Mouse (Mus musculus) liver, adult 2 months (tissue): ENCODE data around the gene Tnfaip3. TPM values are rescaled to one million over a fixed set of nuclear protein-coding genes. Genes with fewer than 3 reads are reported as not detected.

Experiments used
- DNase-seq: peaks from one replicate; pipeline ENCODE4 v3.0.0-alpha.2; 2011; ENCODE audit warnings: low read depth, low spot score; ENCODE audit errors: extremely low read depth
- H3K27ac ChIP-seq: fragments of 200-500 bp; replicated peaks from 2 replicates; pipeline ENCODE4 v1.5.1; 2012; ENCODE audit warnings: low read depth, mild to moderate bottlenecking, control low read depth, inconsistent platforms, low read length; ENCODE audit not compliant: insufficient read depth
- H3K27me3 ChIP-seq: fragments of 200-500 bp; 2 replicates; pipeline ENCODE4 v1.6.1; 2012; ENCODE audit warnings: mild to moderate bottlenecking, moderate library complexity, low read length, inconsistent platforms; ENCODE audit not compliant: control insufficient read depth, insufficient read depth
- H3K36me3 ChIP-seq: fragments of 200-500 bp; 2 replicates; pipeline ENCODE4 v1.6.1; 2012; ENCODE audit warnings: low read length, inconsistent platforms; ENCODE audit not compliant: control insufficient read depth, insufficient read depth
- H3K4me1 ChIP-seq: fragments of 200-500 bp; 2 replicates; pipeline ENCODE4 v1.6.1; 2011; ENCODE audit warnings: low read length; ENCODE audit not compliant: control insufficient read depth, insufficient read depth
- H3K4me3 ChIP-seq: fragments of 200-500 bp; 2 replicates; pipeline ENCODE4 v1.5.1; 2011; ENCODE audit warnings: low read depth, mild to moderate bottlenecking, control low read depth, low read length, moderate library complexity; ENCODE audit not compliant: insufficient read depth
- H3K79me2 ChIP-seq: fragments of 200-500 bp; 2 replicates; pipeline ENCODE4 v1.6.1; 2012; ENCODE audit warnings: inconsistent platforms, mild to moderate bottlenecking, low read length, moderate library complexity; ENCODE audit not compliant: control insufficient read depth, insufficient read depth
- H3K9ac ChIP-seq: fragments of 200-500 bp; 2 replicates; pipeline ENCODE4 v1.6.1; 2012; ENCODE audit warnings: low read depth, mild to moderate bottlenecking, control low read depth, inconsistent platforms, low read length
- CTCF ChIP-seq: fragments of 200-500 bp; IDR thresholded peaks from 2 replicates; pipeline ENCODE4 v1.5.1; 2011; ENCODE audit warnings: low read depth, low read length, control low read depth
- POLR2A ChIP-seq: fragments of 200-500 bp; IDR thresholded peaks from 2 replicates; pipeline ENCODE4 v1.6.1; 2011; ENCODE audit warnings: low read length, control low read depth; ENCODE audit not compliant: insufficient read depth; ENCODE audit errors: extremely low read depth
- WGBS: fragments of 180-500 bp; shearing (Covaris S2); methylation state at CpG from one replicate; pipeline ENCODE4 v1.1.7; 2018; 5-methylcytosine and 5-hydroxymethylcytosine counted together
- polyA plus RNA-seq: library from polyadenylated mRNA; depleted of rRNA; stranded (reverse); fragments of >200 nt; gene quantifications from 2 replicates; pipeline ENCODE4 v1.2.3, GENCODE M21; 2012
- total RNA-seq: library from RNA; depleted of rRNA; stranded (reverse); fragments of >200 nt; gene quantifications from 2 replicates; pipeline ENCODE4 v1.2.3, GENCODE M21; 2014

The Tnfaip3 gene
- total and polyA plus RNA-seq, 2 experiments, result 0.59 to 2.5 TPM

DNA sequence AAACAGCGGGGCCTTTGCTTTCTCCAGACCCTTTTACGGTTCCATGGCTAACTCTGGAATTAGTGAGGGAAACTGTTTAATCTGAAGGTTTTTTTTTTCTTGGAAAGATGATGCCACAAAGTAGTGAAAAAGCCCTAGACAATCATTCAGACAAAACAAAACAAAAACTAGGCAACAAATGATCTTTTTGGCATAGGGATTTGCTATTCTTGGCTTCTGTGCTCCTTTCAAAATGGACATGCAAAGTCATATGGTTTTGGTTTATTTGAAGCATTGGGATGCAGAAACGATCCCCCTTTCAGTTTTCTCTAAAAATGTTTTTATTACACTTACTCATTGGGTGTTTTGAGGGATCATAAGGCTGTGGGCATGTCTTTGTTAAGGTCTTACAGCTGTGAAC lies 41.0 kb downstream of the Tnfaip3 start:
- H3K27me3 ChIP-seq, result no peaks in the 10 kb centered on the region
- H3K27ac ChIP-seq, result no peak overlapping the region
- no peaks in the 10 kb centered on the region for H3K79me2 ChIP-seq
- no peak overlapping the region for H3K9ac ChIP-seq
- 85% methylated on average over 3 of the region's 3 CpGs for WGBS
- H3K4me1 ChIP-seq, result no peaks in the 10 kb centered on the region
- no peak overlapping the region for H3K4me3 ChIP-seq
- H3K36me3 ChIP-seq, result no peaks in the 10 kb centered on the region
- TF ChIP-seq POLR2A (no peak), CTCF (no peak)
- no peak for DNase-seq

DNA sequence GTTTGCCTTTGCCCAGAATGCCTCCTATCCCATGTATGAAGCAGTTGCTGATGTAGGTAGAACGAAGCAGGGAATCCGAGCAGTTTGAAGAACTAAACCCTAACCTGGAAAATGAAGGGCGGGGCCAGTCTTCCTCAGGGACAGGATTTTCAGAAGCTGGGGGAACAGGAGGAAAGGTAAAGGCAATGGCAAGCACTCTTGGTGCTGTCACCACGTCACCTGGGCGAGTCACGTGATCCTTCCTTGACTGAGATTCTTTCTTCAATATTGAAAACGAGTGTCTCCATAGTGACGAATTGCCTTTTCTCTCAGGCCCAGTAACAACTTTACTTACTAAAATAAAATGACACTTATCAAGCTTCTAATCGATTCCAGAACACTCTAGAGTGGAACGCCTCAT lies 48.6 kb downstream of the Tnfaip3 start:
- no peak overlapping the region for H3K27ac ChIP-seq
- TF ChIP-seq CTCF (no peak), POLR2A (no peak)
- no peak overlapping the region for H3K9ac ChIP-seq
- H3K36me3 ChIP-seq, result no peaks in the 10 kb centered on the region
- 89% methylated on average over 10 of the region's 10 CpGs for WGBS
- no peaks in the 10 kb centered on the region for H3K79me2 ChIP-seq
- DNase-seq, result no peak
- no peaks in the 10 kb centered on the region for H3K4me1 ChIP-seq
- no peaks in the 10 kb centered on the region for H3K27me3 ChIP-seq
- no peak overlapping the region for H3K4me3 ChIP-seq

DNA sequence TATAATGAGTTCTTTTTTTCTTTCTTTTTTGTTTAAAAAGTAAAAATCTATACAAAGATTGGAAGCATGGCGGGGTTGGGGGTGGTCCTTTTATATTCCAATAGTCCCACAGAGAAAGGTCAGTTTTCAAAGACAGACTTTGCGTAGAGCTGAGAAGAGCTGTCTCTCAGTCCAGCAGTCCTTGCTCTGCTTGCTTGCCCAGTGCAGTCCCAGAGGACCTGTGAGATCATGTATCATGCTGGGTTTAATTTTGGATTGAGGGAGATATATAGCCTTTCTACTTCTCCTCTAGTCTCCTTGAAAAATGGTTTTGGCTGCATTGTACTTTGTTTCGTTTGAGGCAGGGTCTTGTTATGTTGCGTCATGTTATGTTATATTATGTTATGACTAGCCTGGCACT lies 49.9 kb downstream of the Tnfaip3 start:
- Histone ChIP-seq H3K27ac (no peak overlapping the region), H3K27me3 (no peaks in the 10 kb centered on the region), H3K36me3 (no peaks in the 10 kb centered on the region), H3K4me3 (no peak overlapping the region), H3K79me2 (no peaks in the 10 kb centered on the region), H3K4me1 (no peaks in the 10 kb centered on the region), H3K9ac (no peak overlapping the region)
- 93% methylated on average over 4 of the region's 4 CpGs for WGBS
- no peak for TF ChIP-seq POLR2A
- TF ChIP-seq CTCF, result no peak
- no peak for DNase-seq

DNA sequence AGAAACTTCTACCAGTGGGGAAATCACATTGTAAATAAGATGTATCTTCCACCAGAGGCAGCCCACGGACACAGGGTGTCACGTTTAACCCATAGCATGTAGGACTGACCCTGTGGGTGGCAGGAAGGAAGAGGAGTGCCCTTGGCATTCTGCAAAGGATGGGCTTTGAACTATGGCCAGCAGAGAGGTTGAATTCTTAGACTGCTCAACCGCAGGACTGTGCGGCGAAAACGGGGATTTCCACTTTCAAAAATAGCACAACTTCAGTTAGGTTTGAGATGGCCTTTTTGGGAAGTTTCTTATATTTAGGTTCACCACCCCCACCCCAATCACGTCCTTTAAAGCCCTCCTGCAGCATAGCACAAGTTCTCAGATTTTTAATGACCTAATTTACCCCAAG lies 50.6 kb downstream of the Tnfaip3 start:
- H3K79me2 ChIP-seq, result no peaks in the 10 kb centered on the region
- 67% methylated on average over 7 of the region's 7 CpGs for WGBS
- no peak for TF ChIP-seq POLR2A
- TF ChIP-seq CTCF, result no peak
- H3K9ac ChIP-seq, result no peak overlapping the region
- H3K27me3 ChIP-seq, result no peaks in the 10 kb centered on the region
- H3K36me3 ChIP-seq, result no peaks in the 10 kb centered on the region
- no peak overlapping the region for H3K4me3 ChIP-seq
- H3K4me1 ChIP-seq, result no peaks in the 10 kb centered on the region
- DNase-seq, result peak; percentile 4
- no peak overlapping the region for H3K27ac ChIP-seq

DNA sequence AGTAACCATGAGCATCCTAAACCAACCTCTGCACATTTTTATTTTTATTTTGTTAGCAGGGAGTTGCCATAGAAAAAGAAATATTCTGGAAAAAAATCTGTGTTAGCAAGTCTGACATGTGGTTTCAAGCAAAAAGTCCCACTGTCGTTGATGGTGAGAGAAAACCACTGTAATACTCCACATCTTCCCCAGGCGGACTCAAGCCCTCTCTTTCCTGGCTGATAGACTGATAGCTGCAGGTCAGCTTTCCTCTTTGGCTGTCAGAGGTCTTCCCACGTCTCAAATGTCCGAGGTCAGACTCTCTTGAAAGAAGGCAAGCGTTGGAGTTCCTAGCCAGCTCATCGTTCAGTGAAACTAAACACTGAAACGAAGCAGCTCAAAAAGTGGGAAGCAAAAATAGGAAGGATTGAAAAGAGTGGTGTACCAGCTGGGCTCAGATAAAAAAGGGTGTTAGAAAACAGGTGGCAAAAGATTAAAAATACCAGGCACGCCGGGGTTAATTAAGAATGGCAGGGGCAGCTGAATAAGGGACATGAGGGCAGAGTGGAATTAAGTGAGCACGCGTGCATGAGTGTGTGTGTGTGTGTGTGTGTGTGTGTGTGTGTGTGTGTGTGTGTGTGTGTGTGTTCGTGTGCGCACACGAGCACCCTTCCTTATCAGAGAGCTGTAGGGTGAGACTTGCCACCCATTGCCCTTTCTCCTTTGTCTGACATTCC lies 55.5 kb downstream of the Tnfaip3 start:
- no peaks in the 10 kb centered on the region for H3K4me1 ChIP-seq
- no peak overlapping the region for H3K9ac ChIP-seq
- H3K27ac ChIP-seq, result no peak overlapping the region
- no peaks in the 10 kb centered on the region for H3K36me3 ChIP-seq
- no peaks in the 10 kb centered on the region for H3K79me2 ChIP-seq
- no peak for TF ChIP-seq CTCF
- TF ChIP-seq POLR2A, result no peak
- DNase-seq, result no peak
- no peaks in the 10 kb centered on the region for H3K27me3 ChIP-seq
- WGBS, result 73% methylated on average over 14 of the region's 14 CpGs
- H3K4me3 ChIP-seq, result no peak overlapping the region

DNA sequence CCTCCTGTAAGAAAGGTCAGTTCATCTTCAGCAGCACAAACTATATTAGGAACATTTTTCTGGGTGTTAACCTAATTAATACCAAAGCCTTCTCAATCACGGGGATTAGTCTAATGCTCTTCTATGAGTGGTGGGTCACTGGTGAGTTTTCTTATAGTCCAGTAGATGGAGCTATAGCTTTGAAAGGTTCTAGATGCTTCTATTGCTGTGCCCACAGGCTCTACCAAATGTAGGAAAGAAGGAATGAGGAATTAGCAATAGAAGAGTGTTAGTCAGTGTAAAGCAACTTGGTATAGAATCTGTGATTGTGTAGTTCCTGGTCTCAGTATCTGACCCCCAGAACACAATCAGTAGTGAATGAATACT lies 61.8 kb downstream of the Tnfaip3 start:
- 2% methylated on average over 1 of the region's 1 CpGs for WGBS

More for the DNA sequence above, 61.8 kb downstream of the Tnfaip3 start:
- no peaks in the 10 kb centered on the region for H3K4me1 ChIP-seq
- H3K79me2 ChIP-seq, result no peaks in the 10 kb centered on the region
- H3K9ac ChIP-seq, result no peak overlapping the region
- H3K36me3 ChIP-seq, result no peaks in the 10 kb centered on the region
- no peaks in the 10 kb centered on the region for H3K27me3 ChIP-seq
- no peak overlapping the region for H3K27ac ChIP-seq
- TF ChIP-seq CTCF (peak; percentile 20; the same call in 1 of the 2 replicates), POLR2A (no peak)
- H3K4me3 ChIP-seq, result no peak overlapping the region
- DNase-seq, result peak; percentile 39
